Mouse (Mus musculus): ENCODE results near the gene Gpr55. TPM values are rescaled to one million over a fixed set of nuclear protein-coding genes. Genes with fewer than 3 reads are reported as not detected.

Gene Gpr55
- polyA plus RNA-seq, 1 experiment from 2014 or later: 0.14 TPM

GRCm38 (mm10) chr1:85988351-85988750, 27.5 kb upstream of the Gpr55 start:
- ATAC-seq (ENCODE audit: low FRiP score, low TSS enrichment): no peak
- WGBS: 77% methylated on average over 4 of the region's 4 CpGs
- Histone ChIP-seq H3K27me3 (ENCODE audit: insufficient read depth, low read length) (no peaks in the 10 kb centered on the region), H3K4me1 (ENCODE audit: insufficient read depth, low read length) (no peaks in the 10 kb centered on the region), H3K4me3 (ENCODE audit: low read length) (no peak overlapping the region), H3K4me2 (replicated peaks; ENCODE audit: low read depth, low read length) (no peak overlapping the region), H3K9me3 (ENCODE audit: low read length) (no peaks in the 10 kb centered on the region), H3K27ac (ENCODE audit: low read length) (no peak overlapping the region), H3K9ac (replicated peaks; ENCODE audit: low read length) (no peak overlapping the region), H3K36me3 (ENCODE audit: insufficient read depth, low read length) (no peaks in the 10 kb centered on the region)

- H3K4me1 ChIP-seq (ENCODE audit: insufficient read depth, low read length): no peaks in the 10 kb centered on the region
- no peaks in the 10 kb centered on the region for H3K27me3 ChIP-seq (ENCODE audit: insufficient read depth, low read length)
- no peaks in the 10 kb centered on the region for H3K36me3 ChIP-seq (ENCODE audit: insufficient read depth, low read length)
- no peak overlapping the region for H3K4me3 ChIP-seq (ENCODE audit: low read length)
- no peak overlapping the region for H3K9ac ChIP-seq (replicated peaks; ENCODE audit: low read length)
- H3K27ac ChIP-seq (ENCODE audit: low read length): no peak overlapping the region
- H3K4me2 ChIP-seq (replicated peaks; ENCODE audit: low read depth, low read length): no peak overlapping the region
- no peak for ATAC-seq (ENCODE audit: low FRiP score, low TSS enrichment)
- 75% methylated on average over 3 of the region's 3 CpGs for WGBS
- no peaks in the 10 kb centered on the region for H3K9me3 ChIP-seq (ENCODE audit: low read length)
Observed at GRCm38 (mm10) chr1:85985784-85986183, 25.0 kb upstream of the Gpr55 start.

GRCm38 (mm10) chr1:85981738-85982357, 21.0 kb upstream of the Gpr55 start:
- Histone ChIP-seq H3K27me3 (ENCODE audit: insufficient read depth, low read length) (no peaks in the 10 kb centered on the region), H3K27ac (ENCODE audit: low read length) (no peak overlapping the region), H3K4me1 (ENCODE audit: insufficient read depth, low read length) (no peaks in the 10 kb centered on the region), H3K4me3 (ENCODE audit: low read length) (no peak overlapping the region), H3K36me3 (ENCODE audit: insufficient read depth, low read length) (no peaks in the 10 kb centered on the region), H3K9me3 (ENCODE audit: low read length) (no peaks in the 10 kb centered on the region), H3K9ac (replicated peaks; ENCODE audit: low read length) (no peak overlapping the region), H3K4me2 (replicated peaks; ENCODE audit: low read depth, low read length) (no peak overlapping the region)
- no peak for ATAC-seq (ENCODE audit: low FRiP score, low TSS enrichment)
- 47% methylated on average over 7 of the region's 7 CpGs for WGBS

- no peak overlapping the region for H3K4me3 ChIP-seq (ENCODE audit: low read length)
- no peaks in the 10 kb centered on the region for H3K4me1 ChIP-seq (ENCODE audit: insufficient read depth, low read length)
- H3K9ac ChIP-seq (replicated peaks; ENCODE audit: low read length): no peak overlapping the region
- no peak for ATAC-seq (ENCODE audit: low FRiP score, low TSS enrichment)
- no peak overlapping the region for H3K4me2 ChIP-seq (replicated peaks; ENCODE audit: low read depth, low read length)
- H3K27me3 ChIP-seq (ENCODE audit: insufficient read depth, low read length): no peaks in the 10 kb centered on the region
- no peaks in the 10 kb centered on the region for H3K36me3 ChIP-seq (ENCODE audit: insufficient read depth, low read length)
- 79% methylated on average over 3 of the region's 3 CpGs for WGBS
- H3K27ac ChIP-seq (ENCODE audit: low read length): no peak overlapping the region
- no peaks in the 10 kb centered on the region for H3K9me3 ChIP-seq (ENCODE audit: low read length)
Observed at GRCm38 (mm10) chr1:85977709-85978108, 16.9 kb upstream of the Gpr55 start.

- no peaks in the 10 kb centered on the region for H3K36me3 ChIP-seq (ENCODE audit: insufficient read depth, low read length)
- 88% methylated on average over 2 of the region's 2 CpGs for WGBS
- no peak for ATAC-seq (ENCODE audit: low FRiP score, low TSS enrichment)
- H3K4me3 ChIP-seq (ENCODE audit: low read length): no peak overlapping the region
- H3K4me1 ChIP-seq (ENCODE audit: insufficient read depth, low read length): no peaks in the 10 kb centered on the region
- H3K9me3 ChIP-seq (ENCODE audit: low read length): no peaks in the 10 kb centered on the region
- no peak overlapping the region for H3K27ac ChIP-seq (ENCODE audit: low read length)
- H3K4me2 ChIP-seq (replicated peaks; ENCODE audit: low read depth, low read length): no peak overlapping the region
- no peaks in the 10 kb centered on the region for H3K27me3 ChIP-seq (ENCODE audit: insufficient read depth, low read length)
- H3K9ac ChIP-seq (replicated peaks; ENCODE audit: low read length): no peak overlapping the region
Observed at GRCm38 (mm10) chr1:85973468-85973877, 12.7 kb upstream of the Gpr55 start.

- Histone ChIP-seq H3K9me3 (ENCODE audit: low read length) (no peaks in the 10 kb centered on the region), H3K36me3 (ENCODE audit: insufficient read depth, low read length) (no peaks in the 10 kb centered on the region), H3K27me3 (ENCODE audit: insufficient read depth, low read length) (no peaks in the 10 kb centered on the region), H3K4me3 (ENCODE audit: low read length) (no peak overlapping the region), H3K4me2 (replicated peaks; ENCODE audit: low read depth, low read length) (no peak overlapping the region), H3K9ac (replicated peaks; ENCODE audit: low read length) (no peak overlapping the region), H3K4me1 (ENCODE audit: insufficient read depth, low read length) (no peaks in the 10 kb centered on the region), H3K27ac (ENCODE audit: low read length) (no peak overlapping the region)
- WGBS: 61% methylated on average over 3 of the region's 3 CpGs
- ATAC-seq (ENCODE audit: low FRiP score, low TSS enrichment): no peak
Observed at GRCm38 (mm10) chr1:85972341-85972740, 11.5 kb upstream of the Gpr55 start.

- Histone ChIP-seq H3K27me3 (ENCODE audit: insufficient read depth, low read length) (no peaks in the 10 kb centered on the region), H3K4me3 (ENCODE audit: low read length) (no peak overlapping the region), H3K27ac (ENCODE audit: low read length) (no peak overlapping the region), H3K4me1 (ENCODE audit: insufficient read depth, low read length) (no peaks in the 10 kb centered on the region), H3K36me3 (ENCODE audit: insufficient read depth, low read length) (no peaks in the 10 kb centered on the region), H3K4me2 (replicated peaks; ENCODE audit: low read depth, low read length) (no peak overlapping the region), H3K9me3 (ENCODE audit: low read length) (no peaks in the 10 kb centered on the region), H3K9ac (replicated peaks; ENCODE audit: low read length) (no peak overlapping the region)
- ATAC-seq (ENCODE audit: low FRiP score, low TSS enrichment): no peak
- 90% methylated on average over 3 of the region's 3 CpGs for WGBS
Observed at GRCm38 (mm10) chr1:85971070-85971469, 10.3 kb upstream of the Gpr55 start.

GRCm38 (mm10) chr1:85969519-85969918, 8.7 kb upstream of the Gpr55 start:
- Histone ChIP-seq H3K27me3 (ENCODE audit: insufficient read depth, low read length) (no peaks in the 10 kb centered on the region), H3K27ac (ENCODE audit: low read length) (no peak overlapping the region), H3K9ac (replicated peaks; ENCODE audit: low read length) (no peak overlapping the region), H3K9me3 (ENCODE audit: low read length) (no peaks in the 10 kb centered on the region), H3K4me3 (ENCODE audit: low read length) (no peak overlapping the region), H3K4me1 (ENCODE audit: insufficient read depth, low read length) (no peaks in the 10 kb centered on the region), H3K36me3 (ENCODE audit: insufficient read depth, low read length) (no peaks in the 10 kb centered on the region), H3K4me2 (replicated peaks; ENCODE audit: low read depth, low read length) (no peak overlapping the region)
- WGBS: 90% methylated on average over 1 of the region's 1 CpGs
- no peak for ATAC-seq (ENCODE audit: low FRiP score, low TSS enrichment)

GRCm38 (mm10) chr1:85969081-85969480, 8.3 kb upstream of the Gpr55 start:
- Histone ChIP-seq H3K27ac (ENCODE audit: low read length) (no peak overlapping the region), H3K9ac (replicated peaks; ENCODE audit: low read length) (no peak overlapping the region), H3K4me1 (ENCODE audit: insufficient read depth, low read length) (no peaks in the 10 kb centered on the region), H3K4me2 (replicated peaks; ENCODE audit: low read depth, low read length) (no peak overlapping the region), H3K36me3 (ENCODE audit: insufficient read depth, low read length) (no peaks in the 10 kb centered on the region), H3K4me3 (ENCODE audit: low read length) (no peak overlapping the region), H3K9me3 (ENCODE audit: low read length) (no peaks in the 10 kb centered on the region), H3K27me3 (ENCODE audit: insufficient read depth, low read length) (no peaks in the 10 kb centered on the region)
- 87% methylated on average over 1 of the region's 1 CpGs for WGBS
- ATAC-seq (ENCODE audit: low FRiP score, low TSS enrichment): no peak

GRCm38 (mm10) chr1:85965856-85966255, 5.0 kb upstream of the Gpr55 start:
- 65% methylated on average over 3 of the region's 3 CpGs for WGBS
- ATAC-seq (ENCODE audit: low FRiP score, low TSS enrichment): no peak
- Histone ChIP-seq H3K27me3 (ENCODE audit: insufficient read depth, low read length) (no peaks in the 10 kb centered on the region), H3K27ac (ENCODE audit: low read length) (no peak overlapping the region), H3K9me3 (ENCODE audit: low read length) (no peaks in the 10 kb centered on the region), H3K9ac (replicated peaks; ENCODE audit: low read length) (no peak overlapping the region), H3K4me1 (ENCODE audit: insufficient read depth, low read length) (no peaks in the 10 kb centered on the region), H3K36me3 (ENCODE audit: insufficient read depth, low read length) (no peaks in the 10 kb centered on the region), H3K4me3 (ENCODE audit: low read length) (no peak overlapping the region), H3K4me2 (replicated peaks; ENCODE audit: low read depth, low read length) (no peak overlapping the region)
